Mouse (Mus musculus): Measurements from ENCODE around the gene Esp4.
"Not testable (repeated sequence)": the region's sequence is repeated elsewhere in the genome, so short reads cannot be mapped to it uniquely, and the experiment has no call there.

Esp4 gene

GRCm38 (mm10) chr17:40598294-40598693, at the start of gene Esp4:
Gene Esp4 (plus strand): TSS chr17:40598594.
- no peak for DNase-seq (ENCODE audit: low spot score in 2 of 2)

- DNase-seq (ENCODE audit: low spot score in 2 of 2) = no peak
Measured at GRCm38 (mm10) chr17:40553470-40553869, 44.9 kb upstream of the Esp4 start.

- DNase-seq (ENCODE audit: low spot score in 2 of 2) = no peak
Measured at GRCm38 (mm10) chr17:40561207-40561606, 37.2 kb upstream of the Esp4 start, which contains the start of gene Esp6. Gene Esp6 (plus strand): TSS chr17:40561507.

GRCm38 (mm10) chr17:40583906-40584305, 14.5 kb upstream of the Esp4 start:
- DNase-seq (ENCODE audit: low spot score in 2 of 2) = not testable (repeated sequence)

- DNase-seq (ENCODE audit: low spot score in 2 of 2) = no peak
Measured at GRCm38 (mm10) chr17:40591297-40591696, 7.1 kb upstream of the Esp4 start.

- DNase-seq (ENCODE audit: low spot score in 2 of 2) = not testable (repeated sequence)
Measured at GRCm38 (mm10) chr17:40631775-40632174, 33.4 kb downstream of the Esp4 start, which contains the start of gene Esp3. Gene Esp3 (plus strand): TSS chr17:40632075.
